Mouse (Mus musculus): Measurements from ENCODE around the gene Ehd4. TPM values are rescaled to one million over a fixed set of nuclear protein-coding genes. Genes with fewer than 3 reads are reported as not detected.

Gene Ehd4
- polyA plus RNA-seq, 1 experiment from 2014 or later = 60.8 TPM

DNA sequence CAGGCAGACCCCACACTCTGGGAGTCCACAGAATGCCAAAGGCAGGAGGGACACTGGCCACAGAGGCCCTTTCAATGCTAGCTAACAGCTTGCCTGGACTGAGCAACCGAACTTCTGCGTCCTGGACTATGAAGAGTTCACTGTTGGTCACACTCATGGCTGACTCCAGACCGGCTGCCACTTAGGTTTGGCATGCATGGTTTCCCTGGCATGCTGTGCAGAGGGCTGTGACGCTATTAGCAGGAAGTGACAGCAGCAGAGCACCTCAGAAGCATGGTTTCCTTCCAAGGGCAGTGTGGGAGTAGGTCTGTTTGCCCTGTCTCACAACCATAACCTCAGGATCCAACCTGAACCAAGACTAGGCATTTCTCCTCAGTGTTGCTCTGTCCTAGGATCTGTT, 28.0 kb downstream of the Ehd4 start:
- ATAC-seq (ENCODE audit: low read depth) (no peak), DNase-seq (ENCODE audit: low spot score) (no peak)
- Histone ChIP-seq H3K27ac (replicated peaks; ENCODE audit: low read depth, low read length) (no peak overlapping the region), H3K4me1 (ENCODE audit: control insufficient read depth, insufficient read depth, low read length) (peaks cover 13% of the 10 kb centered on the region), H3K36me3 (ENCODE audit: control insufficient read depth, insufficient read depth, low read length) (no peaks in the 10 kb centered on the region), H3K9me3 (ENCODE audit: control insufficient read depth, low read length) (no peaks in the 10 kb centered on the region), H3K4me2 (ENCODE audit: low read depth, low read length) (no peak overlapping the region), H3K27me3 (replicated peaks; ENCODE audit: control insufficient read depth, insufficient read depth, low read length) (no peaks in the 10 kb centered on the region), H3K9ac (ENCODE audit: low read depth, low read length) (no peak overlapping the region), H3K4me3 (ENCODE audit: low read depth, low read length) (no peak overlapping the region)
- WGBS = 94% methylated on average over 4 of the region's 4 CpGs

DNA sequence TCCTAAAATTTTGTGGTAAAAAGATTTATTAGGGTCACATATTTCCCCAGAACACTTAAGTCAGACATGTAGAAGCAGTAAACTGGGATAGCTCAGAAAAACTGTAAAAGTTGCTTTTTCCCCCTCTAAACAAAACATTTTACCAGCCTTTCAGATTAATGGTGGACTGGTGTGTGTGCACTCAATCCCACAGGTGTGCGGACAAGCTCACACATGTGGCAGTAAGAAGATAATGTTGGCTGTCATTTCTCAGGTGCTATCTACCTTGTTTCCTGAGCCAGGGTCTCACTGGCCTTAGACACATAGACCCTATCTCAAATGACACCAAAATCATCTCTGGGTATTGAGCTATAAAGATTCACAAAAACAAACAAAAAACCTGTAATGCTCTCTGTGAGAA, 28.9 kb downstream of the Ehd4 start:
- no peak for ATAC-seq (ENCODE audit: low read depth)
- no peak for DNase-seq (ENCODE audit: low spot score)
- peaks cover 13% of the 10 kb centered on the region for H3K4me1 ChIP-seq (ENCODE audit: control insufficient read depth, insufficient read depth, low read length)
- no peak overlapping the region for H3K4me2 ChIP-seq (ENCODE audit: low read depth, low read length)
- no peak overlapping the region for H3K4me3 ChIP-seq (ENCODE audit: low read depth, low read length)
- no peak overlapping the region for H3K9ac ChIP-seq (ENCODE audit: low read depth, low read length)
- H3K27me3 ChIP-seq (replicated peaks; ENCODE audit: control insufficient read depth, insufficient read depth, low read length) = no peaks in the 10 kb centered on the region
- no peaks in the 10 kb centered on the region for H3K9me3 ChIP-seq (ENCODE audit: control insufficient read depth, low read length)
- WGBS = 90% methylated on average over 1 of the region's 1 CpGs
- no peak overlapping the region for H3K27ac ChIP-seq (replicated peaks; ENCODE audit: low read depth, low read length)
- no peaks in the 10 kb centered on the region for H3K36me3 ChIP-seq (ENCODE audit: control insufficient read depth, insufficient read depth, low read length)

DNA sequence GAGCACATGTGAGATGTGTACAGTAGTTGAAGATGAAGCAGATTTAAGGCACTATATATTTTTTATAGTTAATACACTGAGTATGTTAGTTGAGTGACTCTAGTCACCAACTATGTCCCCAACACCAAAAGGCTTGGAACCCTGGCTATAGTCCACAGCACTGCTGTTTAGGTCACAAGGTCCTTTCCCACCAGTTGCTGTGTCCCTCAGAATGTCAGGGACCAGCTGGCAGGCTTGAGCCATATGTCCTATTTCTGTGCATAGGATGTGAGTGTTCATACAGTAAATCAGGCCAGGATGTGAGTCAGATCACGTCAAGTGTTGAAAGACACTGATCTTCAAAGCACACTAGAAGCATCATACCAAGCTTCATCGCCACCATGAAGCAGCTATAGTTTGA, 29.5 kb downstream of the Ehd4 start:
- DNase-seq (ENCODE audit: low spot score) (peak; percentile 32), ATAC-seq (ENCODE audit: low read depth) (no peak)
- H3K4me3 ChIP-seq (ENCODE audit: low read depth, low read length) = no peak overlapping the region
- H3K4me2 ChIP-seq (ENCODE audit: low read depth, low read length) = no peak overlapping the region
- no peaks in the 10 kb centered on the region for H3K27me3 ChIP-seq (replicated peaks; ENCODE audit: control insufficient read depth, insufficient read depth, low read length)
- H3K4me1 ChIP-seq (ENCODE audit: control insufficient read depth, insufficient read depth, low read length) = peaks cover 13% of the 10 kb centered on the region
- 69% methylated on average over 2 of the region's 2 CpGs for WGBS
- no peaks in the 10 kb centered on the region for H3K36me3 ChIP-seq (ENCODE audit: control insufficient read depth, insufficient read depth, low read length)
- no peaks in the 10 kb centered on the region for H3K9me3 ChIP-seq (ENCODE audit: control insufficient read depth, low read length)
- H3K9ac ChIP-seq (ENCODE audit: low read depth, low read length) = no peak overlapping the region
- H3K27ac ChIP-seq (replicated peaks; ENCODE audit: low read depth, low read length) = no peak overlapping the region

DNA sequence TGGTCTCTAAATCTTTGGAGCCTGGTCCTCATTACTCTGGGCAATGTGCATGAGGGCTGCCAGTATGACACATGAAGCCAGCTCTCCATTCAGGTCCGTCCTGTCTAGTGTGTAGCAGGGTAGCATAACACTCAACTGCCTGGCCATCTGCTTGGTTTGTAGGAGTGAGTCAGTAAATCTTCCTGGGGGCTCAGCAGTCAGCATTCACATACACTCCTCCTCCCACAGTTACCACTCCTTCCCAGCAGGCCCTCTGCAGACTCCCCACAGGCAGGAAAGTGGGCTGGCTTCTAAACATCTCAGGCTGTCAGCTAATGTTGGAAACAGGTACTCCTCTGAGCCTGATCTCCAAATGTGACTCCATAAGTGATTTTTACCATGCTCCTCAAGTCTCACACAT, 30.3 kb downstream of the Ehd4 start:
- ATAC-seq (ENCODE audit: low read depth) = no peak
- Histone ChIP-seq H3K36me3 (ENCODE audit: control insufficient read depth, insufficient read depth, low read length) (no peaks in the 10 kb centered on the region), H3K27ac (replicated peaks; ENCODE audit: low read depth, low read length) (no peak overlapping the region)

DNA sequence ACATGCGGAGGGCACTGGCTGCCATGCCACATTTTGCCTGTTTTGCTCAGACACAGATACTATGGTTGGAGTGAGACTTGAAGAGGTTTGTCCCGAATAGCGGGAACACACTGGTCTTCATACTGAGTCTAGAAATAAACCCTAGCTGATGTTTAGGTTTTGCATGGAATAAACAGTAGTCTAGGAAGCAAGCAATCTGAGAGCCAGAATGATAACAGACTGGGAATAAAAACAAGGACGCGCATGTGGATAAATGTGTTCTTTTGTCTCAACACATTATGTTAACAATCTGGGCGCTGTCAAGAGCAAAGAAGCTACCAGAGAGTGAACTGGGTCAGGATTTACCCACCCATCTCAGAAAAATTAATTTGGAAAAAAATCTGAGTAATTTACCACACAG, 31.4 kb downstream of the Ehd4 start:
- Histone ChIP-seq H3K9me3 (ENCODE audit: control insufficient read depth, low read length) (no peaks in the 10 kb centered on the region), H3K27me3 (replicated peaks; ENCODE audit: control insufficient read depth, insufficient read depth, low read length) (no peaks in the 10 kb centered on the region), H3K36me3 (ENCODE audit: control insufficient read depth, insufficient read depth, low read length) (no peaks in the 10 kb centered on the region), H3K4me3 (ENCODE audit: low read depth, low read length) (no peak overlapping the region), H3K9ac (ENCODE audit: low read depth, low read length) (no peak overlapping the region), H3K27ac (replicated peaks; ENCODE audit: low read depth, low read length) (no peak overlapping the region), H3K4me2 (ENCODE audit: low read depth, low read length) (no peak overlapping the region), H3K4me1 (ENCODE audit: control insufficient read depth, insufficient read depth, low read length) (no peaks in the 10 kb centered on the region)
- ATAC-seq (ENCODE audit: low read depth) = no peak
- DNase-seq (ENCODE audit: low spot score) = no peak
- WGBS = 90% methylated on average over 6 of the region's 6 CpGs

More for the DNA sequence above, 30.3 kb downstream of the Ehd4 start:
- no peak overlapping the region for H3K4me2 ChIP-seq (ENCODE audit: low read depth, low read length)
- H3K9ac ChIP-seq (ENCODE audit: low read depth, low read length) = no peak overlapping the region
- peaks cover 7% of the 10 kb centered on the region for H3K4me1 ChIP-seq (ENCODE audit: control insufficient read depth, insufficient read depth, low read length)
- 32% methylated on average over 1 of the region's 1 CpGs for WGBS
- H3K27me3 ChIP-seq (replicated peaks; ENCODE audit: control insufficient read depth, insufficient read depth, low read length) = no peaks in the 10 kb centered on the region
- no peaks in the 10 kb centered on the region for H3K9me3 ChIP-seq (ENCODE audit: control insufficient read depth, low read length)
- H3K4me3 ChIP-seq (ENCODE audit: low read depth, low read length) = no peak overlapping the region
- no peak for DNase-seq (ENCODE audit: low spot score)

DNA sequence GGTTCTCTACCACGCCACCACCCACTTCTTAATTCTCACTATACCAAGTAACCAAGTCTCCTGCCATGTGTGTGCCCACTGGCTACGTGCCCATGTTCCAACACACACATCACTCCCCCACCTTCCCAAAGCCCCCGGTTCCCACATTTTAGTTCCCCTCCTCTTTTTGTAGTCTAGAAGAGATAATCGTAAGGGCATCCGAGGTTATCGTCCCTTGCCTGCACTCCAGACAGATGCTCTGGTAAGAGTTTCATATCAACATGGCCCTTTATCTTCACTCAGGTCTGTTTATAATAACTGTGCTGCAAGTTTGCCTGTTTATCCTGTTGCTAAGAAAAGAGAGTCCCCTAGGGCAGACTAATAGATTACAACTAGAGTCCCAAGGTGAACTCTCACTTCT, 37.1 kb downstream of the Ehd4 start:
- no peaks in the 10 kb centered on the region for H3K4me1 ChIP-seq (ENCODE audit: control insufficient read depth, insufficient read depth, low read length)
- no peaks in the 10 kb centered on the region for H3K36me3 ChIP-seq (ENCODE audit: control insufficient read depth, insufficient read depth, low read length)
- WGBS = 92% methylated on average over 6 of the region's 6 CpGs
- DNase-seq (ENCODE audit: low spot score) (no peak), ATAC-seq (ENCODE audit: low read depth) (no peak)
- H3K9ac ChIP-seq (ENCODE audit: low read depth, low read length) = no peak overlapping the region
- H3K9me3 ChIP-seq (ENCODE audit: control insufficient read depth, low read length) = no peaks in the 10 kb centered on the region
- no peaks in the 10 kb centered on the region for H3K27me3 ChIP-seq (replicated peaks; ENCODE audit: control insufficient read depth, insufficient read depth, low read length)
- H3K27ac ChIP-seq (replicated peaks; ENCODE audit: low read depth, low read length) = no peak overlapping the region
- no peak overlapping the region for H3K4me2 ChIP-seq (ENCODE audit: low read depth, low read length)
- no peak overlapping the region for H3K4me3 ChIP-seq (ENCODE audit: low read depth, low read length)

DNA sequence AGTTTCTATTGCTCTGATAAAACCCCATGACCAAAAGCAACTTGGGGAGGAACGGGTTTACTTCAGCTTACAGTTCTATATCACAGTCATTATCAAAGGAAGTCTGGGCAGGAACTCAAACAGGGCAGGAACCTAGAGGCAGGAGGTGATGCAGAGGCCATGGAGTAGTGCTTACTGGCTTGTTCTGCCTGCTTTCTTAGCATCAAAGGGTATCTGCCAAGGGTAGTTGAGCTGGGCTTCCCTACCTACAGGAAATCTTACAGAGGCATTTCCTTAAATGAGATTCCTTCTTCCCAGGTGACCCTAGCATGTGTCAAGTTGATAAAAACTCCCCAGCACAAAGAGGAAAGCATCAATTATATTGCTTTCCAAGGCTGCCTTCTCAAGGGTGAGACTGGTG, 38.0 kb downstream of the Ehd4 start:
- 79% methylated on average over 1 of the region's 1 CpGs for WGBS

DNA sequence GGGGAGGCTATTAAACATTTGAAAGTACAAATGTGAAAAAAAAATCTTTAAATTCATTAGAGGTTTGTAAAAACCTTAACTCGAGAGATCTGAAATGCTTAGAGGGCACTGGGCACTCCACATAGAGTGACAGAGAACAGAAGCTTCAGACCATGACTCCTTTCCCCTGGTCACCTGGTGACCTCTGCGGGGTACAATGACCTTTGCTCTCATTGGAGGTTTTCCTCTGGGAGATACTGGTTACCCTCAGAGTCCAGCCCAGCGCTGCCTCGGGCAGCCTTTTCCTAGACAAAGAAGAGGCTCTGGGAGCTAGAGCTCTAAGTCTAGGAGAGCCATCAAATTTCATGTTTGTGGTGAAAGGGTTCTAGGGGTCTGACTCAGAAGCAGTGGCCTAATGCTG, 39.4 kb downstream of the Ehd4 start:
- ATAC-seq (ENCODE audit: low read depth) (no peak), DNase-seq (ENCODE audit: low spot score) (no peak)
- Histone ChIP-seq H3K27ac (replicated peaks; ENCODE audit: low read depth, low read length) (no peak overlapping the region), H3K27me3 (replicated peaks; ENCODE audit: control insufficient read depth, insufficient read depth, low read length) (no peaks in the 10 kb centered on the region), H3K4me2 (ENCODE audit: low read depth, low read length) (no peak overlapping the region), H3K9me3 (ENCODE audit: control insufficient read depth, low read length) (no peaks in the 10 kb centered on the region), H3K36me3 (ENCODE audit: control insufficient read depth, insufficient read depth, low read length) (no peaks in the 10 kb centered on the region), H3K9ac (ENCODE audit: low read depth, low read length) (no peak overlapping the region), H3K4me3 (ENCODE audit: low read depth, low read length) (no peak overlapping the region), H3K4me1 (ENCODE audit: control insufficient read depth, insufficient read depth, low read length) (peaks cover 6% of the 10 kb centered on the region; the same call in 1 of the 2 replicates)
- WGBS = 62% methylated on average over 4 of the region's 4 CpGs

More for the DNA sequence above, 38.0 kb downstream of the Ehd4 start:
- DNase-seq (ENCODE audit: low spot score) = no peak
- H3K36me3 ChIP-seq (ENCODE audit: control insufficient read depth, insufficient read depth, low read length) = no peaks in the 10 kb centered on the region
- 0 out of 2 replicates have a peak, but pooled peaks cover 3% of the 10 kb centered on the region for H3K4me1 ChIP-seq (ENCODE audit: control insufficient read depth, insufficient read depth, low read length)
- H3K27ac ChIP-seq (replicated peaks; ENCODE audit: low read depth, low read length) = no peak overlapping the region
- H3K27me3 ChIP-seq (replicated peaks; ENCODE audit: control insufficient read depth, insufficient read depth, low read length) = no peaks in the 10 kb centered on the region
- no peak overlapping the region for H3K4me3 ChIP-seq (ENCODE audit: low read depth, low read length)
- no peaks in the 10 kb centered on the region for H3K9me3 ChIP-seq (ENCODE audit: control insufficient read depth, low read length)
- H3K4me2 ChIP-seq (ENCODE audit: low read depth, low read length) = no peak overlapping the region
- ATAC-seq (ENCODE audit: low read depth) = no peak
- no peak overlapping the region for H3K9ac ChIP-seq (ENCODE audit: low read depth, low read length)

DNA sequence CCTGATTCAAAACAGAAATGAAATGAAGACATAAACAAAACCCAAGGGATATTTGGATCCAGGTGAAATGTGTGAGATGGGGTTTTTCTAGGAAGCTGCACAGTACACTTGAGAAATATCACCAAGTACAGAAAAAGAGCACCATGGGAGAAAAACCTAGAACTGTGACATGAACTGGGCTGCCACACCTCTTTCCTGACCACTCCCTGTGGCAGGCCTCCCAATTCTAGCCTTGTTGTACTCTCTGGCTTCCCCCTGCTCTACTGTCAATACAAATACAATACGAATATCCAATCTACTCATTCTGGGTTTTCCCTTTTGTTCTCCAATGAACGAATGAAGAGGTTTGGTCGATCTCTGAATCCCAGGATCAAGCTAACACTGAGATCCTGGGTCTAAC, 40.4 kb downstream of the Ehd4 start:
- no peaks in the 10 kb centered on the region for H3K36me3 ChIP-seq (ENCODE audit: control insufficient read depth, insufficient read depth, low read length)
- no peaks in the 10 kb centered on the region for H3K9me3 ChIP-seq (ENCODE audit: control insufficient read depth, low read length)
- DNase-seq (ENCODE audit: low spot score) = no peak
- H3K4me1 ChIP-seq (ENCODE audit: control insufficient read depth, insufficient read depth, low read length) = peaks cover 6% of the 10 kb centered on the region; the same call in 1 of the 2 replicates
- no peaks in the 10 kb centered on the region for H3K27me3 ChIP-seq (replicated peaks; ENCODE audit: control insufficient read depth, insufficient read depth, low read length)
- H3K27ac ChIP-seq (replicated peaks; ENCODE audit: low read depth, low read length) = no peak overlapping the region
- no peak overlapping the region for H3K4me2 ChIP-seq (ENCODE audit: low read depth, low read length)
- 92% methylated on average over 3 of the region's 3 CpGs for WGBS
- H3K9ac ChIP-seq (ENCODE audit: low read depth, low read length) = no peak overlapping the region
- no peak overlapping the region for H3K4me3 ChIP-seq (ENCODE audit: low read depth, low read length)
- ATAC-seq (ENCODE audit: low read depth) = no peak

Measured in embryonic facial prominence, embryonic 14.5 days (tissue).